Mouse (Mus musculus): ENCODE measurements at regions not wholly inside any gene's neighbourhood (a gene's known extent, or its start where the extent isn't known, plus 50 kb on each side); places are given as distances from the start of the nearest gene placed in this dataset.

DNA sequence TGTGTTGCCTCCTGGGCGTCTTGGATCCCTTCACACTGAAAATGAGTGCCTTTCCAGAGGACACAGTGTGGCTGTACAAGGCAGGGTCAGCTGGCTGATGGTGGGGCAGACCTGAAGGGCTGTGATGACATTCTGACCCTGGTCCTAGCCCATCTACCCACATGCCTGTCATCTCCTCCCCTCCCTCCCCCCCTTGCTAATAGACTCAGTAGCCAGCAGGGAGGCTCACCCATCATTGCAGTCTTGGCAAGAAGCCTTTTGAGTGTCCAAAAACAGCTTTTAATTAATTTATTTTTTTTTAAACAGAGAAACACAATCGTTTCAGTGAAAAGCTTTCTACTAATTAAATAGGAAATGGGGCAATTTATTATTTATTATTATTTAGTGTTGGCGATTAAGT lies 67.0 kb upstream of the Ssx2ip start:
- H3K36me3 ChIP-seq (ENCODE audit: control insufficient read depth, insufficient read depth, low read length, poor library complexity, severe bottlenecking) = no peaks in the 10 kb centered on the region
- no peak for DNase-seq (ENCODE audit: low read depth, low spot score)

GRCm38 (mm10) chr3:146337861-146338281 lies 66.6 kb upstream of the Ssx2ip start:
- no peaks in the 10 kb centered on the region for H3K36me3 ChIP-seq (ENCODE audit: control insufficient read depth, insufficient read depth, low read length, poor library complexity, severe bottlenecking)
- no peaks in the 10 kb centered on the region for H3K27me3 ChIP-seq (ENCODE audit: control insufficient read depth, insufficient read depth, low read length, poor library complexity, severe bottlenecking)
- no peak for DNase-seq (ENCODE audit: low read depth, low spot score)

More for the DNA sequence above, 67.0 kb upstream of the Ssx2ip start:
- H3K27me3 ChIP-seq (ENCODE audit: control insufficient read depth, insufficient read depth, low read length, poor library complexity, severe bottlenecking) = no peaks in the 10 kb centered on the region

GRCm38 (mm10) chr3:146338445-146338844 lies 66.0 kb upstream of the Ssx2ip start:
- no peaks in the 10 kb centered on the region for H3K36me3 ChIP-seq (ENCODE audit: control insufficient read depth, insufficient read depth, low read length, poor library complexity, severe bottlenecking)
- H3K27me3 ChIP-seq (ENCODE audit: control insufficient read depth, insufficient read depth, low read length, poor library complexity, severe bottlenecking) = no peaks in the 10 kb centered on the region
- DNase-seq (ENCODE audit: low read depth, low spot score) = no peak

DNA sequence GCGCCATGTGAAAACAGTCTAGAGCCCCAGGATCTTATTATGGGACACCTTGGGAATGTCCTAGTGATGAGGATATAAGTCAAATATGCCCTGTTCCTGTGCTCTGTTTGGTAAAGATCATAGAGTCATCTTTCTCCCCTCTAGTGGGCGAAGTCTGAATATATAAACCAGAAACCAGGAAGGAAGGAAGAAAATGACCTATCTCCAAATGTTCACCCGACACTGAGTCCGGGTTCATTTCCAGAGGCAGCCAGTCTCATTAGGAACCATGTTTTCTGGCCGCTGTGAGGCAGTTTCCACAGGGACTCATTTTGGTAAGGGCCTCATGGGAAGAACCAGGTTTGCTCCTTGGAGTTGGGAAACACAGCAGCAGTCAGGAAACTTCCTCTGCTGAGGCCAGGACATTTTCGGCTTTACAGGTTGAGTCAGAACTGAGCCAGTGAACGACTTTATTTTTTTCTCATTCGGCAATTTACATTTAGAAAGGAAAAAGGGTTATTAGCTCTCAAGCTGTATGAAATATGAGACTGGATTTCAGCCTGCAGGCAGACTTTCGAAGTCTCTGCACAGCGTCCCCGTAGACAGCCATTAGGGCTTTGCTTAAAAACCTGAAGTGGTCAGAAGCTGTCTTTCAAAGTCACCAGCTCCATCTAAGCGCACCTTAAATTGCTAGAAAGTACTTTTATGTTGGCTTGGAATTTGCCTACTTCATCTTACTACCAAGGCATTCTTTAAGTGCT lies 64.0 kb upstream of the Ssx2ip start:
- Histone ChIP-seq H3K27me3 (ENCODE audit: control insufficient read depth, insufficient read depth, low read length, poor library complexity, severe bottlenecking) (no peaks in the 10 kb centered on the region), H3K36me3 (ENCODE audit: control insufficient read depth, insufficient read depth, low read length, poor library complexity, severe bottlenecking) (no peaks in the 10 kb centered on the region)
- no peak for DNase-seq (ENCODE audit: low read depth, low spot score)

DNA sequence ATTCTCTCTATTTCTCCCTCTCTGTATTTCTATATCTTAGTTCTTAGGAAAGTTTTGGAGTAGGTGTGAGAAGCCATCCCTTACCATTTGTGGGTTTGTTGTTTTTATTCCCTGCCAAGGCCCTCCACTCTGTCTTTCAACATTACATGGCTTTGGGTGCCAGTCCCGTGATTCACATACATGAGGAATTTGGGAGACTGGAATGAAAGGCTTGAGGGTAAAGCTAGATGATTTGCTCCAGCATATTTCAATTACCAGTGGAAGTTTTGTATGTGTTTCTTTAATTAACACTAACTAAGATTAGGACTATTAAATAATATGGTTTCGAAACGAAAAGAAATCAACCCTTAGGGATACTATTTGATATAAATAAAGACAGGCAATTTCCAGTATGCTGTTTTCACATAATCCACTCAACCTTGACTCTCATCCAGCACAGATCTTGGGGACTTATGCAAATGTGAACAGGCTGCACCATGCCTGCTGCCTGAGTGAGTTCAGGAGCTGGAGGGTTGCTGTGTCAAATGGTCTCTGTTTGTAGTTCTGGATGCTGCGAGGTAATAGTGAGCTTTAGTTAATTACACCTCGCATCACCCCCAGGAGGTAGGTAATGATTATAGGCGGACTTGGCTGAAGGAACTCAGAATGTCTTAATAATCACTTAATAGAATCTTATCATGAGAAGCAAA lies 62.6 kb upstream of the Ssx2ip start:
- no peak for DNase-seq (ENCODE audit: low read depth, low spot score)

DNA sequence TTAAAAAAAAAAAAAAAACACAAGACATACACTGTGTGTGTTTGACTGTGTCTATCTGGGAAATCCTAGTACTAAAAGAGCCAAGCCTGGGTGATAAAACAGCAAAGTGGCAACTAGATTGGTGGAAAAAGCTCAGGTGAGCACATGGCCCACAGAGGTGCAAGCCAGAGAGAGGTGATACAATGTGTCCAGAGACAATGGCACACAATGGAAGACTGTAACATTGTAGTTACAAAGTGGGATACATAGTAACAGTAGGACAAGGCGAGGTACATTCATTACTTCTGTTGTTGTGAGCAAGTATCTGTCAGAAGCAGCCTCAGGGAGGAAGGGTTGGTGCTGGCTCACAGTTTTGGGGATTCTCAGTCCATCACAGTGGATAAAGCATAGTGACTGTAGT lies 61.7 kb upstream of the Ssx2ip start:
- Histone ChIP-seq H3K27me3 (ENCODE audit: control insufficient read depth, insufficient read depth, low read length, poor library complexity, severe bottlenecking) (no peaks in the 10 kb centered on the region), H3K36me3 (ENCODE audit: control insufficient read depth, insufficient read depth, low read length, poor library complexity, severe bottlenecking) (no peaks in the 10 kb centered on the region)
- no peak for DNase-seq (ENCODE audit: low read depth, low spot score)

More for the DNA sequence above, 62.6 kb upstream of the Ssx2ip start:
- Histone ChIP-seq H3K36me3 (ENCODE audit: control insufficient read depth, insufficient read depth, low read length, poor library complexity, severe bottlenecking) (no peaks in the 10 kb centered on the region), H3K27me3 (ENCODE audit: control insufficient read depth, insufficient read depth, low read length, poor library complexity, severe bottlenecking) (no peaks in the 10 kb centered on the region)

GRCm38 (mm10) chr3:146343649-146344401 lies 60.6 kb upstream of the Ssx2ip start:
- DNase-seq (ENCODE audit: low read depth, low spot score) = peak; percentile 69
- Histone ChIP-seq H3K36me3 (ENCODE audit: control insufficient read depth, insufficient read depth, low read length, poor library complexity, severe bottlenecking) (no peaks in the 10 kb centered on the region), H3K27me3 (ENCODE audit: control insufficient read depth, insufficient read depth, low read length, poor library complexity, severe bottlenecking) (no peaks in the 10 kb centered on the region)

DNA sequence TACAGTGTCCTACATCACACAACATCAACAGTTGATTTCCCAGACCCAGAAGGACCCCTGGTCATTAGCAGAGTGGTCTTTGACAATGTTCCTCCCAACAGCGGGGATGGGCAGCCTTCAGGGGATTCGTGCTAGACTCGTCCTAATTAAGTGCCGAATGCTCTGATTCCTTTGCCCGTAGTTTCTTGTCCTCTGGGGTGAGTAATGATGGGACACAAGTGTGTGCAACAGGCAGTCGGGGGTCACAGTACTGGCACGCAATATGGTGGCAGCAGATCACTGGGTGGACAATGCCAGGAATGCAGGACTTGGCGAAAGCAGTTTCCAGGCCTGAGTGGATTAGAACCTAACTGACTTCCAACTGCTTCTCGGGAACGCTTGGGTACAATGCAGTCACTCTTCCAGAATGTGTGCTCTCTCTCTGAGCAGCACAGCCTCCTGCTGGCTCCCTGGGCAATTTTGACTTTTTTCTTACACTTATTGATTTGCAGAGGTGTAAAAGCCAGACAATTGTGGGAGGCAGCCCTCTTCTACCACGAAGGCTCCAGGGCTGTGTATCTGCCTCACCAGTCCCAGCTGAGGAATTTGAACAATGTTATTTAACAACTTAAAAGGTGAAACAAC lies 59.9 kb upstream of the Ssx2ip start:
- H3K36me3 ChIP-seq (ENCODE audit: control insufficient read depth, insufficient read depth, low read length, poor library complexity, severe bottlenecking) = no peaks in the 10 kb centered on the region
- no peaks in the 10 kb centered on the region for H3K27me3 ChIP-seq (ENCODE audit: control insufficient read depth, insufficient read depth, low read length, poor library complexity, severe bottlenecking)
- no peak for DNase-seq (ENCODE audit: low read depth, low spot score)

- no peaks in the 10 kb centered on the region for H3K27me3 ChIP-seq (ENCODE audit: control insufficient read depth, insufficient read depth, low read length, poor library complexity, severe bottlenecking)
- no peaks in the 10 kb centered on the region for H3K36me3 ChIP-seq (ENCODE audit: control insufficient read depth, insufficient read depth, low read length, poor library complexity, severe bottlenecking)
- peak; percentile 68 for DNase-seq (ENCODE audit: low read depth, low spot score)
These were observed 59.1 kb upstream of the Ssx2ip start for GRCm38 (mm10) chr3:146345308-146345780.

DNA sequence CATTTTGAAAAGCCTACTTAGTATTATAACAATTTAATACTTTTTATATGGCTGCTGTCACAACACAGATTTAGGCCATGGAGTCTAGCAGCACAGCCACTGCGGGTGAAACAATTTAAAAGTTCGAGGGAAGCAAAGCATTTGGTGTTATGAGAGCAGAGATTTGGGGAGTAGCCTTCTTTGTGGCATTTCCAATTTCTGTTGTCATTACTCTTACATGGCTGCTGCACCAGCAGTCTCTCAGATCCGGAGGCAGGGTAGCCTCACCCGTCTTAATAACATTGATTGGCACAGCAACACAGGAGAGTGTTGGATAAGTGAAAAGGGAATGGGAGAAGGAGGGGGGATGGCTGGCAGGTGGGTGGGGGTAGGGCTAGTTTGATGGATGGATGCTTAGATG lies 58.5 kb upstream of the Ssx2ip start:
- no peak for DNase-seq (ENCODE audit: low read depth, low spot score)
- Histone ChIP-seq H3K36me3 (ENCODE audit: control insufficient read depth, insufficient read depth, low read length, poor library complexity, severe bottlenecking) (no peaks in the 10 kb centered on the region), H3K27me3 (ENCODE audit: control insufficient read depth, insufficient read depth, low read length, poor library complexity, severe bottlenecking) (no peaks in the 10 kb centered on the region)

DNA sequence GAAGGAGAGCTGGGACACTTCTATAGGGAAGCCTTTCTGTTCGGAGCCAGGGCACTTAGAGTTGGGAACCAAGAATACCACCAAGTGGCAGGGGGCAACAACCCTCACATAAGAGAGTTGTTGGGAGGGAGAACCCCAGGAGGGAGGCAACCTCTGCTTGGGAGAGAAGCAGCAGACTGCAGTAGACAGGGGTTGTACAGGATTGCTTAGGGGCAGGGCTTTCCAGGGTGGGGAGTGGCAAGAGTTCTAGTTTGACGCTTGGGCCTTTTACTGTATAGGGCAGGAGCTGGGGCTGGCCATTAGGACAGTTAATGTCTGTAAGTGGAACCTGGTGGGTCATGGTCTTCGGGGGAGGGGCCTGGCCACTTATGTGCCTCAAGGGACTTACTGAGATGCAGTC lies 57.1 kb upstream of the Ssx2ip start:
- DNase-seq (ENCODE audit: low read depth, low spot score) = no peak
- Histone ChIP-seq H3K27me3 (ENCODE audit: control insufficient read depth, insufficient read depth, low read length, poor library complexity, severe bottlenecking) (no peaks in the 10 kb centered on the region), H3K36me3 (ENCODE audit: control insufficient read depth, insufficient read depth, low read length, poor library complexity, severe bottlenecking) (no peaks in the 10 kb centered on the region)

DNA sequence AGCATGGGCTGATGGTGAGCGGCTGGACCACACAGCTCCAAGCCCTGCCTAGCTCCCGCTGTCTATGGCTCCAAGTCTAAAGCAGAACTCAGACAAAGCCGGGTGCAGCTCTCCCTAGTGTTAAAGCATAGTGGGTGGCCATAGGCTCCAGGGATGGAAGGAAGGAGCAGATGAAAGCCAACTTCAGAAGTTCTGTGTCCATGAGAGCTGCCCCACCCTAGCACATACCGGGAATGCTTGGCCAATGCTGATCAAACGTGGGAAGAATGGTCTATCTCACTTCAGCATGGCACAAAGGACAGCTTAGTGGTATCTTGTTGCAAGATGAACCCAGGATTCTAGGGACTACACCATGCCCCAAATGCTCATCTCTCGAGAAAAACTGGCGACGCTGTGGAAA lies 55.5 kb upstream of the Ssx2ip start:
- no peaks in the 10 kb centered on the region for H3K27me3 ChIP-seq (ENCODE audit: control insufficient read depth, insufficient read depth, low read length, poor library complexity, severe bottlenecking)

GRCm38 (mm10) chr3:146349393-146349792 lies 55.0 kb upstream of the Ssx2ip start:
- DNase-seq (ENCODE audit: low read depth, low spot score) = no peak
- Histone ChIP-seq H3K36me3 (ENCODE audit: control insufficient read depth, insufficient read depth, low read length, poor library complexity, severe bottlenecking) (no peaks in the 10 kb centered on the region), H3K27me3 (ENCODE audit: control insufficient read depth, insufficient read depth, low read length, poor library complexity, severe bottlenecking) (no peaks in the 10 kb centered on the region)

More for the DNA sequence above, 55.5 kb upstream of the Ssx2ip start:
- H3K36me3 ChIP-seq (ENCODE audit: control insufficient read depth, insufficient read depth, low read length, poor library complexity, severe bottlenecking) = no peaks in the 10 kb centered on the region
- DNase-seq (ENCODE audit: low read depth, low spot score) = no peak

- Histone ChIP-seq H3K27me3 (ENCODE audit: control insufficient read depth, insufficient read depth, low read length, poor library complexity, severe bottlenecking) (no peaks in the 10 kb centered on the region), H3K36me3 (ENCODE audit: control insufficient read depth, insufficient read depth, low read length, poor library complexity, severe bottlenecking) (no peaks in the 10 kb centered on the region)
- DNase-seq (ENCODE audit: low read depth, low spot score) = no peak
These were observed 54.3 kb upstream of the Ssx2ip start for GRCm38 (mm10) chr3:146350126-146350525.

All from splenic B cell, adult 2 months (primary cell).